Mouse (Mus musculus): ENCODE data around the gene Nod1.

DNA sequence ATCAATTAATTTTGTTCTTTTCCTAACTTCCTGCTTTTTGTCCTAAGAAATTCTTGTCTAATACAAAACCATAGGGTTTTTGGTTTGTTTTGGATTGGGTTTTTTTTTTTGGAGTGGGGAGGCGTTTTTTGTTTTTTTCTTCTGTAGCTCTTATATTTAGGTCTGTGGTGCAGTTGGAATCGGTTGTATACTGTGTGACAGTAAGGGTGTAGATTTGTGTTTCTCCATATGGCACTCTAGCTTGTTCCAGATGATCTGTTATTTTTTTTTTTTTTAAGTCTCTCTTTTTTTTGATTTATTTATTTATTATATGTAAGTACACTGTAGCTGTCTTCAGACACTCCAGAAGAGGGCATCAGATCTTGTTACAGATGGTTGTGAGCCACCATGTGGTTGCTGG, 72.2 kb downstream of the Nod1 start:
- TF ChIP-seq GATA1 (IDR thresholded peaks at IDR 0.05; ENCODE audit: borderline replicate concordance, low read length) (no peak), FLI1 (IDR thresholded peaks at IDR 0.05; ENCODE audit: low read length) (no peak)

Data from megakaryocyte, embryonic 14.5 days (primary cell).